Mouse (Mus musculus): Measurements from ENCODE around the gene Cep19.

Cep19 gene

GRCm38 (mm10) chr16:32144592-32144991 lies 45.0 kb downstream of the Cep19 start:
- no peak for DNase-seq (ENCODE audit: low spot score)

- no peak for DNase-seq (ENCODE audit: low spot score)
These were observed 48.1 kb downstream of the Cep19 start for GRCm38 (mm10) chr16:32147589-32148207.

DNA sequence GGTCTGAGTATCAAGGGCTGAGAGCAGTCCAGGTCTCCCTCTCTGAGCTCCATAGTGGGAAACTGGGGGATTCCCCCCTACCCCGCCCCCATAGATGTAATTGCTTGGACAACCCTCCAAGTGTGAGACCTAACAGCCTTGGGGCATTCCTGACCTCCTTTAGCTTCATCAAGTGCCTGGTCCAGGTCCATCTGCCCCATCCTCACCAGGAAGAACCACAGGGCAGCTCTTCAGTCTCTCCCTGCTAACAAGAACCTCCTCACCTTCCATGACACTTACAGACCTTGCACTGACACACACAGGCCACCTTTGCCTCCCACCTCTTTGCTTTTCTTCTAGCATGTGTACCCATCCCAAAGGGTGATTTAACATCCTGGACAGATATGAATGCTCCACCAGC lies 54.4 kb downstream of the Cep19 start:
- no peak for DNase-seq (ENCODE audit: low spot score)

GRCm38 (mm10) chr16:32154437-32154836 lies 54.8 kb downstream of the Cep19 start:
- DNase-seq (ENCODE audit: low spot score): peak; percentile 64

DNA sequence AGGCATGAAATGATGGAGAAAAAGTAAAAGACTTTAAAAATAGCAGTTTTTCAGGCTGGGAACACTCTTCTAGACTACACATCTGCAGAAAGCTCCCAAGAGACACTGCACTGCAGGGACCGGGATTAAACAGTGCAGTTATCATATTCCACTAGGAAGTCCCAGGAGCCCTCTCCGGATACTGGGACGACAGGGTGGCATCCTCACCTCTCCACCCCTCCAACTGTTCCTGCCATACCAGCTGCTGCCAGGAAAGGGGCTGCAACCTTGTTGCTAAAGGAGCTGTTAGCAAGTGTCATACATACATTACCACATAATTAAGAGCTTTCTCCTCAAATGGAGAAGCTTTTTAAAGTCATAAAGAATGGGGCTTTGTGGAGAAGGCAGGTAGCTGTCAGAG lies 57.1 kb downstream of the Cep19 start:
- DNase-seq (ENCODE audit: low spot score): no peak

DNA sequence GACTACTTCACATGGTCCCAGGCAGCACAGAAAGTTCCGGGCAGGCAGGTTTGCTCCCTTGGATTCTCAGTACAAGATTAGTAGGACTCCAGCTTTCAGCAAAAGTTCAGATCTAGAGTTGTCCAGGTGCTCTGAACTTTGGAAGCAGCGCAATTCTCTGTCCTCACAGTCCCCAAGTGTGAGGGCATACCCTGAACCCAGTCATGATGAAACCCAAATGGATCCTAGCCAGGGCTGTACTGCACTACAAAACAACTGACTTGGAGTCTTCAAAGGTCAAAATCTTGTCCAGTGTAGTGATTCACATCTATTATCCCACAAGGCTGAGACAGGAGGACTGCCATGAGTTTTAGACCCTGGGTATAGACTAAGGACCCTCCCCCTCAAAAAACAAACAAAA lies 57.8 kb downstream of the Cep19 start:
- DNase-seq (ENCODE audit: low spot score): no peak
